Mouse (Mus musculus) G1E (cell line): ENCODE data around the gene Slc4a4.

Source experiments
- CTCF ChIP-seq: IDR thresholded peaks from 2 replicates; pipeline ENCODE4 v1.5.1; 2012; ENCODE audit warnings: low read depth, low read length, inconsistent platforms, mixed read lengths
- GATA1 ChIP-seq: IDR thresholded peaks from 2 replicates; pipeline ENCODE4 v1.6.1; 2012; ENCODE audit warnings: borderline replicate concordance, low read length, inconsistent platforms, mixed read lengths
- GATA2 ChIP-seq: IDR thresholded peaks from 2 replicates; pipeline ENCODE4 v1.6.1; 2012; ENCODE audit warnings: low read depth, low read length, inconsistent platforms, borderline replicate concordance
- POLR2AphosphoS5 ChIP-seq: IDR thresholded peaks from 2 replicates; pipeline ENCODE4 v1.6.1; 2012; ENCODE audit warnings: low read depth, low read length, inconsistent platforms; ENCODE audit not compliant: insufficient replicate concordance

- TF ChIP-seq CTCF (no peak), GATA2 (no peak), GATA1 (no peak), POLR2AphosphoS5 (no peak)
These were observed 341.3 kb downstream of the Slc4a4 start for GRCm38 (mm10) chr5:89227948-89228347.
